Mouse (Mus musculus): ENCODE measurements around the gene Atp7b. TPM values are rescaled to one million over a fixed set of nuclear protein-coding genes. Genes with fewer than 3 reads are reported as not detected.
A peak's percentile ranks its signal among the peaks of the same experiment; 100 is the strongest.

The Atp7b gene
- polyA plus RNA-seq, 1 experiment from 2014 or later: 12.0 TPM

- Histone ChIP-seq H3K4me1 (ENCODE audit: insufficient read depth, low read depth, low read length) (peaks cover 7% of the 10 kb centered on the region; the same call in 1 of the 2 replicates), H3K27me3 (replicated peaks; ENCODE audit: insufficient read depth, low read length) (peaks cover 13% of the 10 kb centered on the region; the same call in 1 of the 2 replicates), H3K4me3 (ENCODE audit: low read depth, low read length) (peak within 1 kb of the TSS; percentile 68), H3K9me3 (ENCODE audit: low read length) (no peaks in the 10 kb centered on the region), H3K27ac (ENCODE audit: low read length) (no peak within 1 kb of the TSS), H3K4me2 (replicated peaks; ENCODE audit: low read depth, low read length) (peak within 1 kb of the TSS; percentile 99), H3K36me3 (ENCODE audit: insufficient read depth, low read length) (peaks cover 7% of the 10 kb centered on the region), H3K9ac (replicated peaks; ENCODE audit: low read depth) (peak within 1 kb of the TSS; percentile 48)
- TF ChIP-seq CTCF (IDR thresholded peaks at IDR 0.05): peak; percentile 38; the same call in 1 of the 2 replicates
- no peak for TF ChIP-seq EP300 (IDR thresholded peaks at IDR 0.05)
- DNase-seq (ENCODE audit: low spot score): peak; percentile 99
- under 1% methylated on average over 31 of the region's 36 CpGs for WGBS
- peak; percentile 100 for ATAC-seq
Measured at GRCm38 (mm10) chr8:22060446-22060889, 363 bp upstream of the Atp7b start, which contains the start of gene Alg11. Gene Alg11, plus strand, starts transcription at chr8:22060721.

GRCm38 (mm10) chr8:22059153-22059738, 859 bp downstream of the Atp7b start:
- no peak overlapping the region for H3K9ac ChIP-seq (replicated peaks; ENCODE audit: low read depth)
- no peaks in the 10 kb centered on the region for H3K9me3 ChIP-seq (ENCODE audit: low read length)
- peaks cover 7% of the 10 kb centered on the region; the same call in 1 of the 2 replicates for H3K4me1 ChIP-seq (ENCODE audit: insufficient read depth, low read depth, low read length)
- peaks cover 13% of the 10 kb centered on the region; the same call in 1 of the 2 replicates for H3K27me3 ChIP-seq (replicated peaks; ENCODE audit: insufficient read depth, low read length)
- peak overlapping the region; percentile 99 for H3K4me2 ChIP-seq (replicated peaks; ENCODE audit: low read depth, low read length)
- TF ChIP-seq CTCF (IDR thresholded peaks at IDR 0.05): no peak
- TF ChIP-seq EP300 (IDR thresholded peaks at IDR 0.05): no peak
- H3K27ac ChIP-seq (ENCODE audit: low read length): no peak overlapping the region
- H3K4me3 ChIP-seq (ENCODE audit: low read depth, low read length): peak overlapping the region; percentile 68
- WGBS: 40% methylated on average over 11 of the region's 11 CpGs
- no peaks in the 10 kb centered on the region; the same call in 1 of the 2 replicates for H3K36me3 ChIP-seq (ENCODE audit: insufficient read depth, low read length)
- ATAC-seq (no peak), DNase-seq (ENCODE audit: low spot score) (no peak)

- Histone ChIP-seq H3K4me3 (ENCODE audit: low read depth, low read length) (no peak overlapping the region), H3K9ac (replicated peaks; ENCODE audit: low read depth) (no peak overlapping the region), H3K9me3 (ENCODE audit: low read length) (no peaks in the 10 kb centered on the region), H3K4me2 (replicated peaks; ENCODE audit: low read depth, low read length) (no peak overlapping the region), H3K4me1 (ENCODE audit: insufficient read depth, low read depth, low read length) (peaks cover 7% of the 10 kb centered on the region; the same call in 1 of the 2 replicates), H3K36me3 (ENCODE audit: insufficient read depth, low read length) (no peaks in the 10 kb centered on the region; the same call in 1 of the 2 replicates), H3K27me3 (replicated peaks; ENCODE audit: insufficient read depth, low read length) (peaks cover 13% of the 10 kb centered on the region; the same call in 1 of the 2 replicates), H3K27ac (ENCODE audit: low read length) (no peak overlapping the region)
- no peak for DNase-seq (ENCODE audit: low spot score)
- TF ChIP-seq EP300 (IDR thresholded peaks at IDR 0.05) (no peak), CTCF (IDR thresholded peaks at IDR 0.05) (no peak)
- ATAC-seq: no peak
- 65% methylated on average over 9 of the region's 9 CpGs for WGBS
Measured at GRCm38 (mm10) chr8:22058368-22058767, 1.7 kb downstream of the Atp7b start.

- DNase-seq (ENCODE audit: low spot score): no peak
- no peak for ATAC-seq
- no peak for TF ChIP-seq EP300 (IDR thresholded peaks at IDR 0.05)
- H3K4me1 ChIP-seq (ENCODE audit: insufficient read depth, low read depth, low read length): peaks cover 7% of the 10 kb centered on the region; the same call in 1 of the 2 replicates
- no peaks in the 10 kb centered on the region for H3K36me3 ChIP-seq (ENCODE audit: insufficient read depth, low read length)
- H3K4me2 ChIP-seq (replicated peaks; ENCODE audit: low read depth, low read length): no peak overlapping the region
- no peak overlapping the region for H3K4me3 ChIP-seq (ENCODE audit: low read depth, low read length)
- H3K27ac ChIP-seq (ENCODE audit: low read length): no peak overlapping the region
- H3K9me3 ChIP-seq (ENCODE audit: low read length): no peaks in the 10 kb centered on the region
- H3K9ac ChIP-seq (replicated peaks; ENCODE audit: low read depth): no peak overlapping the region
- H3K27me3 ChIP-seq (replicated peaks; ENCODE audit: insufficient read depth, low read length): peaks cover 13% of the 10 kb centered on the region; the same call in 1 of the 2 replicates
- 65% methylated on average over 3 of the region's 3 CpGs for WGBS
Measured at GRCm38 (mm10) chr8:22056850-22057249, 3.3 kb downstream of the Atp7b start.

- 94% methylated on average over 2 of the region's 2 CpGs for WGBS
- ATAC-seq: no peak
Measured at GRCm38 (mm10) chr8:22055492-22055877, 4.6 kb downstream of the Atp7b start.

GRCm38 (mm10) chr8:22054674-22055491, 5.2 kb downstream of the Atp7b start:
- H3K9me3 ChIP-seq (ENCODE audit: low read length): no peaks in the 10 kb centered on the region
- DNase-seq (ENCODE audit: low spot score) (peak; percentile 49), ATAC-seq (peak; percentile 57)
- 56% methylated on average over 12 of the region's 12 CpGs for WGBS
- no peak overlapping the region for H3K9ac ChIP-seq (replicated peaks; ENCODE audit: low read depth)
- H3K27ac ChIP-seq (ENCODE audit: low read length): no peak overlapping the region
- no peak overlapping the region for H3K4me2 ChIP-seq (replicated peaks; ENCODE audit: low read depth, low read length)
- TF ChIP-seq EP300 (IDR thresholded peaks at IDR 0.05) (no peak), CTCF (IDR thresholded peaks at IDR 0.05) (no peak)
- 0 out of 2 replicates have a peak, but pooled peaks cover 3% of the 10 kb centered on the region for H3K4me1 ChIP-seq (ENCODE audit: insufficient read depth, low read depth, low read length)
- H3K36me3 ChIP-seq (ENCODE audit: insufficient read depth, low read length): no peaks in the 10 kb centered on the region
- peaks cover 13% of the 10 kb centered on the region; the same call in 1 of the 2 replicates for H3K27me3 ChIP-seq (replicated peaks; ENCODE audit: insufficient read depth, low read length)
- no peak overlapping the region for H3K4me3 ChIP-seq (ENCODE audit: low read depth, low read length)

More at GRCm38 (mm10) chr8:22055492-22055877, 4.6 kb downstream of the Atp7b start:
- Histone ChIP-seq H3K4me2 (replicated peaks; ENCODE audit: low read depth, low read length) (no peak overlapping the region), H3K4me1 (ENCODE audit: insufficient read depth, low read depth, low read length) (0 out of 2 replicates have a peak, but pooled peaks cover 3% of the 10 kb centered on the region), H3K9me3 (ENCODE audit: low read length) (no peaks in the 10 kb centered on the region), H3K4me3 (ENCODE audit: low read depth, low read length) (no peak overlapping the region), H3K36me3 (ENCODE audit: insufficient read depth, low read length) (no peaks in the 10 kb centered on the region), H3K9ac (replicated peaks; ENCODE audit: low read depth) (no peak overlapping the region), H3K27me3 (replicated peaks; ENCODE audit: insufficient read depth, low read length) (peaks cover 13% of the 10 kb centered on the region; the same call in 1 of the 2 replicates), H3K27ac (ENCODE audit: low read length) (no peak overlapping the region)
- DNase-seq (ENCODE audit: low spot score): no peak
- TF ChIP-seq CTCF (IDR thresholded peaks at IDR 0.05) (no peak), EP300 (IDR thresholded peaks at IDR 0.05) (no peak)
